Mouse (Mus musculus) forebrain, embryonic 12.5 days (tissue): ENCODE data around the gene Slc38a1. TPM values are rescaled to one million over a fixed set of nuclear protein-coding genes. Genes with fewer than 3 reads are reported as not detected.

Source experiments
- ATAC-seq: fragments of 200-750 bp; cut with Nextera tagmentation; 2 replicates; pipeline ENCODE4 v1.8.0; 2017; ENCODE audit warnings: moderate TSS enrichment; ENCODE audit not compliant: low FRiP score
- H3K27ac ChIP-seq: fragments of 300-500 bp; sonication (generic); 2 replicates; pipeline ENCODE4 v1.5.1; 2016; ENCODE audit warnings: mild to moderate bottlenecking
- H3K27me3 ChIP-seq: fragments of 300-500 bp; sonication (generic); 2 replicates; pipeline ENCODE4 v1.6.1; 2016; ENCODE audit warnings: mild to moderate bottlenecking
- H3K36me3 ChIP-seq: fragments of 300-500 bp; sonication (generic); replicated peaks from 2 replicates; pipeline ENCODE4 v1.6.1; 2016; ENCODE audit warnings: mild to moderate bottlenecking
- H3K4me1 ChIP-seq: fragments of 300-500 bp; sonication (generic); 2 replicates; pipeline ENCODE4 v1.6.1; 2016
- H3K4me2 ChIP-seq: fragments of 300-500 bp; sonication (generic); 2 replicates; pipeline ENCODE4 v1.6.1; 2016; ENCODE audit warnings: mild to moderate bottlenecking, moderate library complexity
- H3K4me3 ChIP-seq: fragments of 300-500 bp; sonication (generic); replicated peaks from 2 replicates; pipeline ENCODE4 v1.5.1; 2016; ENCODE audit warnings: mild to moderate bottlenecking
- H3K9ac ChIP-seq: fragments of 300-500 bp; sonication (generic); 2 replicates; pipeline ENCODE4 v1.6.1; 2016; ENCODE audit warnings: mild to moderate bottlenecking
- H3K9me3 ChIP-seq: fragments of 300-500 bp; sonication (generic); 2 replicates; pipeline ENCODE4 v1.6.1; 2016
- WGBS: fragments of 180-500 bp; shearing (Covaris S2); methylation state at CpG from one replicate; pipeline ENCODE4 v1.1.7; 2016; 5-methylcytosine and 5-hydroxymethylcytosine counted together
- polyA plus RNA-seq: library from polyadenylated mRNA; unstranded; fragments of >200 nt; fragmentation: Nextera tagmentation; extraction: Ambion mirVana; gene quantifications from 2 replicates; pipeline ENCODE4 v1.2.1, GENCODE M21; 2016

Gene Slc38a1
- polyA plus RNA-seq, 1 experiment from 2014 or later = 148 TPM

DNA sequence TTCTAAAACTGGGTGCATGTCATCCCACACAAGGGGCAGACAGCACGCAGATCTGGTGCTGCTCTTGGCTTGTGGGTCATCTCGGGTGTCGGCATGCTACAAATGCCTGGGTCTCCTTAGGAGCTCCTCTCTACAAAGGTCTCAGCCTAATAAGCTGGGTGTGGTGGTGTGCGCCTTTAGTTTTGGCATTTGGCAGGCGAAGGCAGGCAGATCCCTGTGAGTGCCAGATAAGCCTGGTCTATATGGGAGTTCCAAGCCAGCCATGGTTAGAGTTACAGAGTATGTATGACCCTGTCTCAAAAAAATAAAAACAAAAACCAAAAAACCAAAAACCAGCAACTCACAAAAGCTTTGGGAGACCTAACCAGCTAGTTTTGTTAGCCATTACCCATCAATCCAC lies 65.7 kb downstream of the Slc38a1 start:
- no peaks in the 10 kb centered on the region for H3K4me1 ChIP-seq
- no peaks in the 10 kb centered on the region for H3K9me3 ChIP-seq
- H3K27me3 ChIP-seq = no peaks in the 10 kb centered on the region
- ATAC-seq = no peak
- no peak overlapping the region for H3K9ac ChIP-seq
- no peak overlapping the region for H3K4me3 ChIP-seq
- H3K27ac ChIP-seq = no peak overlapping the region
- no peak overlapping the region for H3K4me2 ChIP-seq
- WGBS = 95% methylated on average over 5 of the region's 5 CpGs
- H3K36me3 ChIP-seq = peaks cover 73% of the 10 kb centered on the region

GRCm38 (mm10) chr15:96568983-96569363 lies 73.7 kb downstream of the Slc38a1 start:
- Histone ChIP-seq H3K27ac (no peak overlapping the region), H3K4me2 (no peak overlapping the region), H3K4me1 (no peaks in the 10 kb centered on the region), H3K36me3 (peaks cover 11% of the 10 kb centered on the region), H3K9me3 (no peaks in the 10 kb centered on the region), H3K27me3 (no peaks in the 10 kb centered on the region), H3K4me3 (no peak overlapping the region), H3K9ac (no peak overlapping the region)
- no peak for ATAC-seq
- 79% methylated on average over 2 of the region's 2 CpGs for WGBS

GRCm38 (mm10) chr15:96568271-96568982 lies 74.3 kb downstream of the Slc38a1 start:
- no peak overlapping the region for H3K27ac ChIP-seq
- 78% methylated on average over 13 of the region's 13 CpGs for WGBS
- H3K36me3 ChIP-seq = peaks cover 6% of the 10 kb centered on the region
- H3K9ac ChIP-seq = no peak overlapping the region
- no peak overlapping the region for H3K4me2 ChIP-seq
- no peaks in the 10 kb centered on the region for H3K4me1 ChIP-seq
- ATAC-seq = no peak
- H3K4me3 ChIP-seq = no peak overlapping the region
- no peaks in the 10 kb centered on the region for H3K27me3 ChIP-seq
- no peaks in the 10 kb centered on the region for H3K9me3 ChIP-seq

GRCm38 (mm10) chr15:96566850-96567271 lies 75.9 kb downstream of the Slc38a1 start:
- Histone ChIP-seq H3K4me3 (peak overlapping the region; percentile 36), H3K4me2 (peak overlapping the region; percentile 51), H3K27ac (no peak overlapping the region), H3K4me1 (no peaks in the 10 kb centered on the region), H3K36me3 (no peaks in the 10 kb centered on the region), H3K27me3 (no peaks in the 10 kb centered on the region), H3K9ac (no peak overlapping the region), H3K9me3 (no peaks in the 10 kb centered on the region)
- 10% methylated on average over 14 of the region's 14 CpGs for WGBS
- peak; percentile 68 for ATAC-seq

DNA sequence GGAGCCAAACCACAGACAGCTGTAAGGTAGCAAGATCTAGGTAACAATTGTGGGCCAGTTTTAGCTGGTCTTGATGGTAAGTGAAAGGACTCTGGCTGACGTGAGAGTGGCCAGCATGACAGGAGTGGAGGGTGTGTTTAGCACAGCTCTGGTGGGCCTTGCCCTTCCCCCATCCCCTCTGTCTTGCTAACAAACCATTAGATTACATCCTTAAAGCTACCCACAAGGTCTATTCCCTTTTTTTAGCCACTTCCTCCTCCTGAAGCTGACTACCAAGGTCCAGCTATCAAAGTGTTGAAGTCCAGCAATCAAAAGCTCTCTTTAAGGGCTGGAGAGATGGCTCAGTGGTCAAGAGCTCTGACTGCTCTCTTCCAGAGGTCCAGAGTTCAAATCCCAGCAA lies 78.9 kb downstream of the Slc38a1 start:
- Histone ChIP-seq H3K4me3 (no peak overlapping the region), H3K27ac (no peak overlapping the region), H3K4me2 (no peak overlapping the region), H3K9ac (no peak overlapping the region), H3K36me3 (no peaks in the 10 kb centered on the region), H3K4me1 (no peaks in the 10 kb centered on the region), H3K9me3 (no peaks in the 10 kb centered on the region), H3K27me3 (no peaks in the 10 kb centered on the region)
- ATAC-seq = no peak
- WGBS = 79% methylated on average over 1 of the region's 1 CpGs

DNA sequence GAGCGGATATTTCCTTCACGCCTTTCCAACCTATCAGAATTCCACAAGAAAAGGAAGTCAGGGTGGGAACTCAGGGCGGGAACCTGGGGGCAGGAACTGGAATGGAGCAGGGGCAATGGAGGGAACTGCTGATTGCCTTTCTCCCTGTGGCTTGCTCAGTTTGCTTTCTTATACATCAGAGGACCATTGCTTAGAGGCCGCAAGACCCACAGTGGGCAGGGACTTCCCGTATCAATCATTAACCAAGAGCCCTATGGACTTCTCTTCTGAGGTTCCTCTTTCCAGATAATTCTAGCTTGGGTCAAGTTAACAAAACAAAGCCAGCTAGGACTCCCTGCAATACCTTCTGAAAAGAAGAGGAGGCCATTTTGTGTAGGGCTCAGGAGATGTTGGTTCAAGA lies 80.2 kb downstream of the Slc38a1 start:
- H3K4me2 ChIP-seq = no peak overlapping the region
- H3K4me3 ChIP-seq = no peak overlapping the region
- H3K9me3 ChIP-seq = no peaks in the 10 kb centered on the region
- ATAC-seq = no peak
- H3K27me3 ChIP-seq = no peaks in the 10 kb centered on the region
- WGBS = 90% methylated on average over 5 of the region's 5 CpGs
- H3K36me3 ChIP-seq = no peaks in the 10 kb centered on the region
- H3K27ac ChIP-seq = no peak overlapping the region
- H3K9ac ChIP-seq = no peak overlapping the region
- H3K4me1 ChIP-seq = no peaks in the 10 kb centered on the region

DNA sequence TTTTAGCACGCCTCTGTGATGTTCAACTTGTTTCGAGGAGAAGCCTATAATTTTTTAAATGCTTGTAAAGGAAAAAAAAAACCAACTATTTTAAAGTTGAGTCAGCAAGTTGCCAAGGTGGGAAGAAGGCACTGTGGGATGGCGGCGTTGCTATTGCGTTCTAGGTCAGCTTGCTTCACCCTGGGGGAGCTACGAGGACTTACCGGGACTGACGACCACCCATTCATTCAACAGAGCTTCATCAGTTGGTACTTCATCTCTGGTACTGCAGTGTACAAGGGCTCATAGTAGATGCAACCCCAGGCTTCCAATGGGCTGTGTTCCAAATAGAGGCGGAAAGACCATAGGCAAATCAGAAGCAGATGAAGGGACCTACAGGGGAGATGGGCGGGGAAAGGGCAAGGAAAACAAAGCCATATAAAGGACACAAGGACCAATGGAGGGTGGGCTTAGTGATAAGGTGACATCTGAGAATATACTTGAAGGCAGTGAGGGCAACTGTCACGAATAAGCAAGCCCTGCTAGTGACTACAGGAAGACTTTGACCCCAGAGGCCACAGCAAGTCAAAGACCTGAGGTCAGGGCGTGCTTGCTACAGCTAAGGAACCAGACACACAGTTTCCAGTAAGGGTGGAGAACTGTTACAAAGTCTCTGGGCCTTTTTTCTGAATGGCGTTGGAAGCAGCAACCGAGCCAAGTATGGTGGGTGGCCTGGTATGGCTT lies 82.0 kb downstream of the Slc38a1 start:
- H3K27me3 ChIP-seq = no peaks in the 10 kb centered on the region
- H3K36me3 ChIP-seq = no peaks in the 10 kb centered on the region
- ATAC-seq = no peak
- no peak overlapping the region for H3K27ac ChIP-seq
- no peak overlapping the region for H3K4me2 ChIP-seq
- H3K9me3 ChIP-seq = no peaks in the 10 kb centered on the region
- no peak overlapping the region for H3K4me3 ChIP-seq
- whole genome bisulfite sequencing = 93% methylated on average over 14 of the region's 14 CpGs
- no peaks in the 10 kb centered on the region for H3K4me1 ChIP-seq
- H3K9ac ChIP-seq = no peak overlapping the region

DNA sequence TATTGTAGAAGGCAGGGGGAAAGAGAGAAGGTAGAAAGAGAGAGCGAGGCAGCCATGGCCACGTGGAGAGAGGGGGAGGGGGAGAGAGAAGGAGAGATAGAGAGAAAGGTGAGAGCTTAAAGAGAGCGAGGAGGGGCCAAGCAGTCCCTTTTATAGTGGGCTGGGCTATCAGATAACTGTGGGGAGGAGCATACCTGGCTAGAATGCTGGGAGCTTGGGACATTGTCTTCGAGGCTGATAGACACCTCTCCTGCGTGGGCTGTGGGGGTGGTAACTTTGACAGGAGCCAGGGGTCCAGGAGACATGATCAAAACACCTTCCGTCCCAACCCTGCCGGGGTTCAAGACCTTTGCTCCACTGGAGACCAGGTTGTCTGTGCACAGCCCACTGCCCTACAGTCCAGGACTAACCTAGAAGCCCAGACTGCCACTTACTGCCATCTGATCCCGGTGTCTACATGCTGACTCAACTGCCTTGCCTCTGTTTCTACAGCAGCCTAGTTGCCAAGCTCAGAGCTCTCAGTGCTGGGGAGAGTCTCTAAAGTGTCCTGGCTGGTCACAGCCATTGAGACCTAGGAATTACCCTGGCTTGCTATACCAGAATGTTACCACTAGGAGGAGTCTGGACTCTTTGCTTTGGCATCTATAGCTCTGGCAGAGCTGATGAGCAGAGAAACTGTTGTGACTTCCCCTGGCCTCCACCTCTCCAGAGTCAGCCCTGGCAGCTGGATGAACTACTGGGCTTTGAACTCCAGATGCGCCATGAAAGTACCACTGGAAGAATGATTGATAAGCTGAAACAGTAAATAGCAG lies 90.9 kb downstream of the Slc38a1 start:
- Histone ChIP-seq H3K4me2 (no peak overlapping the region), H3K36me3 (no peaks in the 10 kb centered on the region), H3K9ac (no peak overlapping the region), H3K27ac (no peak overlapping the region), H3K4me1 (peaks cover 14% of the 10 kb centered on the region), H3K27me3 (no peaks in the 10 kb centered on the region), H3K4me3 (no peak overlapping the region), H3K9me3 (no peaks in the 10 kb centered on the region)
- 63% methylated on average over 9 of the region's 9 CpGs for WGBS
- peak; percentile 81 for ATAC-seq

GRCm38 (mm10) chr15:96551107-96551506 lies 91.6 kb downstream of the Slc38a1 start:
- H3K4me1 ChIP-seq = peaks cover 14% of the 10 kb centered on the region
- no peak overlapping the region for H3K27ac ChIP-seq
- H3K9me3 ChIP-seq = no peaks in the 10 kb centered on the region
- H3K36me3 ChIP-seq = no peaks in the 10 kb centered on the region
- no peak for ATAC-seq
- 90% methylated on average over 8 of the region's 8 CpGs for WGBS
- H3K9ac ChIP-seq = no peak overlapping the region
- H3K4me3 ChIP-seq = no peak overlapping the region
- no peak overlapping the region for H3K4me2 ChIP-seq
- H3K27me3 ChIP-seq = no peaks in the 10 kb centered on the region

DNA sequence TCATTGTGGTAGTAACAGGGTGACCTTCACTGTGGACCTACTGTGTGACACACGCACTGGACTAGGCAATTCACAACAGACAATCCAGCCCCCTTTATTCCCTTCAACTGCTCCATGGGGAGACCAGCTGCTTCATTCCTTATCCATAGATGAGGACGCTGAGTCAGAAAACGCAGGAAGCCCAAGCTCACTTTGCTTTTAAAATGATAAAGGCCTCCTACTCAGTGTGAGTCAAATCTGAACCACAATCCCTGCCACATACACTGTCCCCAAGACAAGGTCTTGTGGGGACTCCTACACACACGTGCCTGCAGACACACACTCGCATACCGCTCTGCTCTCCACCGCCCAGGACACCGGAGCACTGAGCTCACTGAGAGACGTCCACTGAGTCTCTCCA lies 94.3 kb downstream of the Slc38a1 start:
- ATAC-seq = no peak
- no peaks in the 10 kb centered on the region for H3K27me3 ChIP-seq
- H3K4me3 ChIP-seq = no peak overlapping the region
- peak overlapping the region; percentile 42; the same call in 1 of the 2 replicates for H3K27ac ChIP-seq
- no peak overlapping the region for H3K9ac ChIP-seq
- no peaks in the 10 kb centered on the region for H3K9me3 ChIP-seq
- 78% methylated on average over 9 of the region's 9 CpGs for WGBS
- H3K4me2 ChIP-seq = no peak overlapping the region
- peaks cover 17% of the 10 kb centered on the region for H3K4me1 ChIP-seq
- no peaks in the 10 kb centered on the region for H3K36me3 ChIP-seq

DNA sequence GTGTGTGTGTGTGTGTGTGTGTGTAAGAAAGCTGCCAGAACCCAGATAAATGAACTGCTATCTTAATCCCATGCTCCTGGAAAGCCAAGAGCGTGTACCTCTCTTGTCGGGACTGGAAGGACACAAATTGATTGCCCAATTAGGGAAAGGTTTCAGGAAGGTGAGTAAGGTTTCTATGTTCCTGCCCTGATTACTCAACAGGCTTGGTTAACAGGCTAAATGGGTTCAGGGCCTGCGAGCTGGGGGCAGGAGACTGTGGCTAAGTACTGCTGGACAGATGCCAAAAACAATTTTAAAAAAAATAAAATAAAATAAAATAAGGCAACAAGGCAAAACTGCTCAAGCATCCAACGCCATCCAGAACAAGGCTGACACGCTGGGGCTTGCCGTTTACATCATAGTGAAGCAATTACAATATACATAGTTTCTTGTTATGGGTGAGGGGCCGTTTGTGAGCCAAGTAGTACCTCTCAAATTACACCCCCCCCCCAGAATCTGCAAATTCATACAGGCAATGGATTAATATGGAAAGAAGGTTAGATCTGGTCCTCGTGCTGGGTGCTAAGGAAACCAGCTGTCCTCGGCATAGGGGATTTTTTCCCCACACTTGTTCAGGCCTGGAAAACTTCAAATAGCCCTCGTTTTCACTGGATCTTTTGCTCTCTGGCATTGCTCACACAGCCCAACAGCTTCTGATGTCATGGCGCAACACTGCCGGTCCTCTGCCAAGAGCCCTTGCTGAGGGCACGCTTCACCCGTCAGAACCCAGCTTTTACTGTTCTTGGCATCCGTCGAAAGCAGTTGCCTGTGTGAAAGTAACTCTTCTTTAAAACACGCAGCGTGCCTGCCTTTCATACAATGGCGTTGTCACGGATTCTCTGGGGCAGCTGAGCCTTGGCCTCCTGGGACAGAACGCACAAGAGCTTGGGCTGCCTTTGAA lies 95.2 kb downstream of the Slc38a1 start:
- Histone ChIP-seq H3K27ac (peak overlapping the region; percentile 56; the same call in 1 of the 2 replicates), H3K4me2 (no peak overlapping the region), H3K4me3 (no peak overlapping the region), H3K36me3 (no peaks in the 10 kb centered on the region), H3K27me3 (no peaks in the 10 kb centered on the region), H3K9ac (no peak overlapping the region), H3K9me3 (no peaks in the 10 kb centered on the region), H3K4me1 (peaks cover 17% of the 10 kb centered on the region)
- ATAC-seq = peak; percentile 30; the same call in 1 of the 2 replicates
- WGBS = 49% methylated on average over 21 of the region's 21 CpGs
